Mouse (Mus musculus): ENCODE measurements around the gene Gm17677. TPM values are rescaled to one million over a fixed set of nuclear protein-coding genes. Genes with fewer than 3 reads are reported as not detected.

Gene Gm17677
- polyA plus RNA-seq (2015; fragmentation: Nextera tagmentation; extraction: Ambion mirVana) = not detected in 2 replicates

GRCm38 (mm10) chr9:35740749-35741148, at the start of gene Gm17677:
Gene Gm17677, plus strand, starts transcription at chr9:35741049.
- H3K4me1 ChIP-seq (replicated peaks) = no peaks in the 10 kb centered on the region
- no peak within 1 kb of the TSS for H3K9ac ChIP-seq
- H3K27ac ChIP-seq = no peak within 1 kb of the TSS
- no peak within 1 kb of the TSS for H3K4me3 ChIP-seq
- no peaks in the 10 kb centered on the region for H3K27me3 ChIP-seq
- H3K36me3 ChIP-seq = no peaks in the 10 kb centered on the region
- H3K9me3 ChIP-seq = peaks cover 6% of the 10 kb centered on the region; the same call in 1 of the 2 replicates
- no peak within 1 kb of the TSS for H3K4me2 ChIP-seq
- ATAC-seq (ENCODE audit: low FRiP score) = no peak

GRCm38 (mm10) chr9:35691924-35692323, 48.9 kb upstream of the Gm17677 start:
- H3K4me1 ChIP-seq (replicated peaks) = no peaks in the 10 kb centered on the region
- no peak overlapping the region for H3K4me2 ChIP-seq
- H3K4me3 ChIP-seq = no peak overlapping the region
- no peak overlapping the region for H3K27ac ChIP-seq
- no peak overlapping the region for H3K9ac ChIP-seq
- H3K36me3 ChIP-seq = no peaks in the 10 kb centered on the region
- H3K27me3 ChIP-seq = no peaks in the 10 kb centered on the region
- ATAC-seq (ENCODE audit: low FRiP score) = no peak
- no peaks in the 10 kb centered on the region for H3K9me3 ChIP-seq

GRCm38 (mm10) chr9:35707265-35707664, 33.6 kb upstream of the Gm17677 start:
- Histone ChIP-seq H3K27me3 (no peaks in the 10 kb centered on the region), H3K27ac (no peak overlapping the region), H3K9ac (no peak overlapping the region), H3K4me3 (no peak overlapping the region), H3K36me3 (no peaks in the 10 kb centered on the region), H3K4me1 (replicated peaks) (no peaks in the 10 kb centered on the region), H3K9me3 (no peaks in the 10 kb centered on the region), H3K4me2 (no peak overlapping the region)
- ATAC-seq (ENCODE audit: low FRiP score) = no peak

DNA sequence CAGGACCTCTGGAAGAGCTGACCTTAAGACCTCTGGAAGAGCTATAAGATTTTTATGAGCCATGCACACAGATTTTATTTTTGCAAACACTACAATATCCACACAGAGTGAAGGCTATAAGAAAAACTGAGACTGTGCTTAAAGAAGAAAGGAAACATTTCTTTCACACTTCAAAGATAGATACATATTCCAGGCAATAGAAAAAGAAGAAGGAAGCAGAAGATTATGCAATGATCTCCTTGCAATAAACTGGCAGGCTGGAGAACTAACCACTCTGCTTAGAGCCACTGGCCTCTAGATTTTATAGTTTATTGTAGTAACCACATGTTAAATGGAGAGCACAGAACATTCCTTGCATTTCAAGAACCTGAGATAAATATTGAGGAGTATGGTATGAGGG, 16.0 kb downstream of the Gm17677 start:
- no peak for ATAC-seq (ENCODE audit: low FRiP score)
- no peaks in the 10 kb centered on the region for H3K4me1 ChIP-seq (replicated peaks)

GRCm38 (mm10) chr9:35778009-35778408, 37.2 kb downstream of the Gm17677 start, which contains the start of gene Gm17727:
Gene Gm17727, minus strand, starts transcription at chr9:35778109.
- 62% methylated on average over 3 of the region's 3 CpGs for WGBS
- H3K4me2 ChIP-seq = no peak within 1 kb of the TSS
- H3K4me1 ChIP-seq (replicated peaks) = no peaks in the 10 kb centered on the region
- H3K27ac ChIP-seq = no peak within 1 kb of the TSS
- H3K9me3 ChIP-seq = peaks cover 6% of the 10 kb centered on the region
- H3K4me3 ChIP-seq = no peak within 1 kb of the TSS
- H3K36me3 ChIP-seq = no peaks in the 10 kb centered on the region
- no peak within 1 kb of the TSS for H3K9ac ChIP-seq
- ATAC-seq (ENCODE audit: low FRiP score) = no peak
- no peaks in the 10 kb centered on the region for H3K27me3 ChIP-seq

More for the DNA sequence above, 16.0 kb downstream of the Gm17677 start:
- Histone ChIP-seq H3K36me3 (no peaks in the 10 kb centered on the region), H3K27me3 (no peaks in the 10 kb centered on the region), H3K27ac (no peak overlapping the region), H3K9ac (no peak overlapping the region), H3K9me3 (no peaks in the 10 kb centered on the region), H3K4me3 (no peak overlapping the region), H3K4me2 (no peak overlapping the region)

- H3K4me2 ChIP-seq = no peak within 1 kb of the TSS
- no peaks in the 10 kb centered on the region for H3K36me3 ChIP-seq
- H3K9ac ChIP-seq = no peak within 1 kb of the TSS
- no peak within 1 kb of the TSS for H3K27ac ChIP-seq
- peaks cover 10% of the 10 kb centered on the region for H3K9me3 ChIP-seq
- no peaks in the 10 kb centered on the region for H3K27me3 ChIP-seq
- 95% methylated on average over 3 of the region's 3 CpGs for WGBS
- no peaks in the 10 kb centered on the region for H3K4me1 ChIP-seq (replicated peaks)
- ATAC-seq (ENCODE audit: low FRiP score) = no peak
- H3K4me3 ChIP-seq = no peak within 1 kb of the TSS
Measured at GRCm38 (mm10) chr9:35790001-35790400, 49.2 kb downstream of the Gm17677 start, which contains the start of the genes Gm27235 and D730048I06Rik. Gene Gm27235, minus strand, starts transcription at chr9:35790101. Gene D730048I06Rik, minus strand, starts transcription at chr9:35790112.

Other genes with a start within 250 kb of the Gm17677 start
- not detected in 2 replicates for gene Gm1113, start 222.8 kb upstream of the Gm17677 start, polyA plus RNA-seq (2015; fragmentation: Nextera tagmentation; extraction: Ambion mirVana)
- 23.5 and 24.1 TPM in 2 replicates for gene Ddx25, start 182.5 kb upstream of the Gm17677 start, polyA plus RNA-seq (2015; fragmentation: Nextera tagmentation; extraction: Ambion mirVana)
- 15.1 and 18.1 TPM in 2 replicates for gene Pus3, start 182.5 kb upstream of the Gm17677 start, polyA plus RNA-seq (2015; fragmentation: Nextera tagmentation; extraction: Ambion mirVana)
- 1.5 and 2.2 TPM in 2 replicates for gene Pate2, start 170.8 kb upstream of the Gm17677 start, polyA plus RNA-seq (2015; fragmentation: Nextera tagmentation; extraction: Ambion mirVana)
- 19.7 and 21.3 TPM in 2 replicates for gene Hyls1, start 170.7 kb upstream of the Gm17677 start, polyA plus RNA-seq (2015; fragmentation: Nextera tagmentation; extraction: Ambion mirVana)
- not detected in 2 replicates for gene Pate4, start 129.1 kb upstream of the Gm17677 start, polyA plus RNA-seq (2015; fragmentation: Nextera tagmentation; extraction: Ambion mirVana)
- gene Pate3, start 92.8 kb upstream of the Gm17677 start, polyA plus RNA-seq (2015; fragmentation: Nextera tagmentation; extraction: Ambion mirVana) = not detected in 2 replicates
- 0.12 TPM in 1 of 2 replicates, not detected in the other for gene Pate1, start 53.7 kb upstream of the Gm17677 start, polyA plus RNA-seq (2015; fragmentation: Nextera tagmentation; extraction: Ambion mirVana)
- not detected in 2 replicates for gene Gm17727, start 37.1 kb downstream of the Gm17677 start, polyA plus RNA-seq (2015; fragmentation: Nextera tagmentation; extraction: Ambion mirVana)
- not detected in 2 replicates for gene Gm27235, start 49.1 kb downstream of the Gm17677 start, polyA plus RNA-seq (2015; fragmentation: Nextera tagmentation; extraction: Ambion mirVana)
- not detected in 2 replicates for gene D730048I06Rik, start 49.1 kb downstream of the Gm17677 start, polyA plus RNA-seq (2015; fragmentation: Nextera tagmentation; extraction: Ambion mirVana)
- gene 9230110F15Rik, start 103.1 kb downstream of the Gm17677 start, polyA plus RNA-seq (2015; fragmentation: Nextera tagmentation; extraction: Ambion mirVana) = not detected in 2 replicates
- gene 9230113P08Rik, start 167.4 kb downstream of the Gm17677 start, polyA plus RNA-seq (2015; fragmentation: Nextera tagmentation; extraction: Ambion mirVana) = not detected in 2 replicates